Mouse (Mus musculus): ENCODE measurements around the gene 4930505A04Rik. TPM values are rescaled to one million over a fixed set of nuclear protein-coding genes. Genes with fewer than 3 reads are reported as not detected.

4930505A04Rik gene
- polyA plus RNA-seq, 1 experiment from 2014 or later = 0.25 TPM

DNA sequence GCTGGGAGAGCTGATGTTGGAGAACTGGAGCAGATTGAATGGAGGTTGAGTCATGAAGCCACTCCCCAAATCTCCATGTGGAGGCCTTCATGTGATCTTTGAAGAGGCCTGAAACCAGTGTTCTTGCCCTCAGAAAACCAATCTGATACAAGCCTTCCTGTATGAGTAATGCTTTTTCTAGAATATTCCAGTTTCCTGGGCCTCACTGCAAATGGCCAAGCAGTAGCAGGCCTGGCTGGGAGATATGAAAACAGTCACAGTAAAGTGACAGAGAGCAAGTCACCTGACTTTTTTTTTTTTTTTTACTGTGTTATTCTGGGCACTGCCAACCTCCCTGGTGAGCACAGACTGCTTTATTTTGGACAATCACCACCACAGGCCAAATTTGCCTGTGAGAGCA lies 88.6 kb downstream of the 4930505A04Rik start:
- no peak overlapping the region for H3K9ac ChIP-seq (ENCODE audit: low read length)
- no peaks in the 10 kb centered on the region for H3K4me1 ChIP-seq (ENCODE audit: control insufficient read depth, insufficient read depth, low read length)
- H3K27ac ChIP-seq (ENCODE audit: low read length) = no peak overlapping the region
- H3K36me3 ChIP-seq (ENCODE audit: control insufficient read depth, insufficient read depth, low read length) = no peaks in the 10 kb centered on the region
- no peak for ATAC-seq (ENCODE audit: insufficient read depth, low FRiP score)
- H3K9me3 ChIP-seq (replicated peaks; ENCODE audit: control insufficient read depth, low read length) = 0 out of 2 replicates have a peak, but pooled peaks cover 3% of the 10 kb centered on the region
- H3K4me3 ChIP-seq (replicated peaks; ENCODE audit: low read length) = no peak overlapping the region
- no peaks in the 10 kb centered on the region for H3K27me3 ChIP-seq (ENCODE audit: control insufficient read depth, insufficient read depth, low read length)
- no peak overlapping the region for H3K4me2 ChIP-seq (ENCODE audit: low read depth, low read length)

Other genes starting within 250 kb of the 4930505A04Rik start
- gene Sptbn1, start 203.7 kb downstream of the 4930505A04Rik start, polyA plus RNA-seq (2015; fragmentation: Nextera tagmentation; extraction: Ambion mirVana) = 106 and 110 TPM in 2 replicates
- 10.1 and 14.6 TPM in 2 replicates for gene Acyp2, start 177.8 kb upstream of the 4930505A04Rik start, polyA plus RNA-seq (2015; fragmentation: Nextera tagmentation; extraction: Ambion mirVana)

Data from stomach, embryonic 16.5 days (tissue).